Mouse (Mus musculus) limb, embryonic 10.5 days (tissue): ENCODE measurements around the gene Zfp987. TPM values are rescaled to one million over a fixed set of nuclear protein-coding genes. Genes with fewer than 3 reads are reported as not detected.
"Not testable (repeated sequence)": the region's sequence is repeated elsewhere in the genome, so short reads cannot be mapped to it uniquely, and the experiment has no call there.

ENCODE experiments used
- DNase-seq: peaks from one replicate; pipeline ENCODE4 v3.0.0-alpha.2; 2017; ENCODE audit warnings: low spot score
- H3K27ac ChIP-seq: fragments of 300-500 bp; sonication (generic); 2 replicates; pipeline ENCODE4 v1.5.1; 2016; ENCODE audit warnings: mild to moderate bottlenecking
- H3K27me3 ChIP-seq: fragments of 300-500 bp; sonication (generic); 2 replicates; pipeline ENCODE4 v1.6.1; 2016; ENCODE audit warnings: low read depth, mild to moderate bottlenecking; ENCODE audit not compliant: poor library complexity, severe bottlenecking
- H3K36me3 ChIP-seq: fragments of 300-500 bp; sonication (generic); 2 replicates; pipeline ENCODE4 v1.6.1; 2016; ENCODE audit warnings: mild to moderate bottlenecking, moderate library complexity
- H3K4me1 ChIP-seq: fragments of 300-500 bp; sonication (generic); 2 replicates; pipeline ENCODE4 v1.6.1; 2016
- H3K4me3 ChIP-seq: fragments of 300-500 bp; sonication (generic); 2 replicates; pipeline ENCODE4 v1.5.1; 2016; ENCODE audit warnings: mild to moderate bottlenecking, moderate library complexity
- H3K9me3 ChIP-seq: fragments of 300-500 bp; sonication (generic); replicated peaks from 2 replicates; pipeline ENCODE4 v1.6.1; 2016; ENCODE audit warnings: mild to moderate bottlenecking
- WGBS: fragments of 180-500 bp; shearing (Covaris S2); methylation state at CpG from one replicate; pipeline ENCODE4 v1.1.7; 2016; 5-methylcytosine and 5-hydroxymethylcytosine counted together
- polyA plus RNA-seq: library from polyadenylated mRNA; unstranded; fragments of >200 nt; fragmentation: Nextera tagmentation; extraction: Ambion mirVana; gene quantifications from 2 replicates; pipeline ENCODE4 v1.2.1, GENCODE M21; 2016

Gene Zfp987
- polyA plus RNA-seq, 1 experiment from 2014 or later, result 0.09 TPM

DNA sequence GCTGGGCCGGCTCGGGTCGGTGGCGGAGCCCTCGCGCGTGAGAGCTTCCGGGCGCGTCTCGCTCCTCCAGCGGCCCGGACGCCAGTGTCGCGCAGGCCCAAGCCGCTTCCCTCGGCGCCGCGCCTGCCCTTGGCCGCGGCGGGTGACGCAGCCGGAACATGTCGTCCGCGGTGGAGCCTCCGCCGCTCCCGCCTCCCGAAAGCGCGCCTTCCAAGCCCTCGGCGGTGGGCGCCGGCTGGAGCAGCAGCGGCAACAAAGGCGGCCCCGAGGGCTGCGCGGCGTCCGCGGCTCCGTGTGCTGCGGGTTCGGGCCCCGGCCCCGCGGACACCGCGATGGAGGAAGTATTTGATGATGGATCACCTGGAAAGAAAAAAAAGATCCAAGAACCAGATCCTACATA lies 29.5 kb upstream of the Zfp987 start:
- not testable (repeated sequence) for H3K4me1 ChIP-seq, H3K27ac ChIP-seq, H3K36me3 ChIP-seq, H3K27me3 ChIP-seq
- Histone ChIP-seq H3K9me3 (peaks cover 14% of the 10 kb centered on the region; the same call in 1 of the 2 replicates), H3K4me3 (peak overlapping the region; percentile 42)
- 22% methylated on average over 55 of the region's 55 CpGs for WGBS
- peak; percentile 39 for DNase-seq

DNA sequence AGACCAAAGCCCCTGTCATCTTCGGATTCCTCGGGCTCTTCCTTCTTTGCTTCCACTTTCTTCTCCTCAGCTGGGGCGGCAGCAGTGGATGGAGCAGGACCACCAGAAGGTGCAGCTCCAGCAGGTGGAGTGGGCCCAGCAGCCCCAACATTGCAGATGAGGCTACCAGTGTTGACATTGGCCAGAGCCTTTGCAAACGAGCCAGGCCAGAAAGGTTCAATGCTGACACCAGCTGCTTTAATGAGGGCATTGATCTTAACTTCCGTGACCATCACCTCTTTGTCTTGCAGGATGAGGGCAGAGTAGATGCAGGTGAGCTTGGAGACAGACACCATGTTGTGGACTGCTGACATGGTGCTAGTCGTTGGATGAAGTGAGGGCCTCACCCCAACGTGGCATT lies 23.8 kb upstream of the Zfp987 start:
- not testable (repeated sequence) for H3K9me3 ChIP-seq, H3K36me3 ChIP-seq, H3K27me3 ChIP-seq, DNase-seq, H3K4me1 ChIP-seq, H3K27ac ChIP-seq, H3K4me3 ChIP-seq
- 87% methylated on average over 7 of the region's 7 CpGs for WGBS

DNA sequence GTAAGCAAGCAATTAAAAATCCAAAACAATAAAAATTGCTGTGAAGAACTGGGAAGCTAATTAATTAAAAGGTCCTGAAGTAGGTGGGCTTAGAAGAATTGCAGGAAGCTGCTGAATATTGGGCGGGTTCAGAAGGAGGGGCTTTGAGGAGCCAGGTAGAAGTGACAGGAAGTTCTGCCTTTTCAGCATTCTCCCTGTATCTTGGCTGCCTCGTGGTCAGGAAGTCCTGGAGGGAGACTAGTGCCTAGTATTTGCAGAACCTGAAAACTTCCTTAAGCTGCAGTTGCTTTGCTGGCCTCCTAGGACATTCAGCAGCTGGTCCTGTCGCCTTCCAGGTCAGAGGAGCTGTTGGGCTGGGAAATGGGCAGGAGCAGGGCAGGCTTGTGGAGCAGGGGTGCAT lies 4.3 kb downstream of the Zfp987 start:
- 55% methylated on average over 3 of the region's 3 CpGs for WGBS
- not testable (repeated sequence) for H3K4me3 ChIP-seq, H3K36me3 ChIP-seq, H3K27me3 ChIP-seq, H3K27ac ChIP-seq, DNase-seq, H3K9me3 ChIP-seq, H3K4me1 ChIP-seq

DNA sequence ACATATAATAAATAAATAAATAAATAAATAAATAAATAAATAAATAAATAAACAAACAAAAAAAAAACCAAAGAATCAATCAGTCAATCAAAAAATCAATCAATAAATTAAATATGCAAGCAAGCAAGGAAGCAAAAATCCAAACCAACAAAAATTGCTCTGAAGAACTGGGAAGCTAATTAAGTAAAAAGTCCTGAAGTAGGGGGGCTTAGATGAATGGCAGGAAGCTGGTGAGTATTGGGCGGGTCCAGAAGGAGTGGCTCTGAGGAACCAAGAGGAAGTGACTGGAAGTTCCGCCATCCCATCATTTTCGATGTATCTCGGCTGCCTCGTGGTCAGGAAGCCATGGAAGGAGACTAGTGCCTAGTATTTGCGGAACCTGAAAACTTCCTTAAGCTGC lies 59.4 kb downstream of the Zfp987 start, which contains the start of gene Zfp600:
TSS of gene Zfp600 (plus strand) at position 301 of the 400 bp plus-strand sequence.
- H3K4me3 ChIP-seq, H3K36me3 ChIP-seq, H3K27ac ChIP-seq, H3K27me3 ChIP-seq, DNase-seq, H3K9me3 ChIP-seq, H3K4me1 ChIP-seq: not testable (repeated sequence)
- no CpG with 5 or more reads among the region's 6 CpGs for WGBS

DNA sequence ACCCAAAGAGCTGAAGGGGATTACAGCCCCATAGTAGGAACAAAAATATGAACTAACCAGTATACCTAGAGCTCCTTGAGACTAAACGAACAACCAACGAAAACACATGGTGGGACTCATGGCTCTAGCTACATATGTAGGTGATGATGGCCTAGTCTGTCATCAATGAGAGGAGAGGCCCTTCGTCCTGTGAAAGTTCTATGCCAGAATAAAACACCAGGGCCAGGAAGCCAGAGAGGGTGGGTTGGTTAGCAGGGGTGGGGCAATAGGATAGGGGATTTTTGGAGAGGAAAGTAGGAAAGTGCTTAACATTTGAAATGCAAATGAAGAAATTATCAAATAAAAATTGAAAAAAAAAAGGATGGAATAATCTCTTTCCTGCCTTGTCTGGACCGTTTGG lies 65.8 kb downstream of the Zfp987 start:
- H3K4me1 ChIP-seq, H3K36me3 ChIP-seq, H3K27ac ChIP-seq, H3K27me3 ChIP-seq, H3K4me3 ChIP-seq, H3K9me3 ChIP-seq, DNase-seq: not testable (repeated sequence)
- 88% methylated on average over 4 of the region's 4 CpGs for WGBS

DNA sequence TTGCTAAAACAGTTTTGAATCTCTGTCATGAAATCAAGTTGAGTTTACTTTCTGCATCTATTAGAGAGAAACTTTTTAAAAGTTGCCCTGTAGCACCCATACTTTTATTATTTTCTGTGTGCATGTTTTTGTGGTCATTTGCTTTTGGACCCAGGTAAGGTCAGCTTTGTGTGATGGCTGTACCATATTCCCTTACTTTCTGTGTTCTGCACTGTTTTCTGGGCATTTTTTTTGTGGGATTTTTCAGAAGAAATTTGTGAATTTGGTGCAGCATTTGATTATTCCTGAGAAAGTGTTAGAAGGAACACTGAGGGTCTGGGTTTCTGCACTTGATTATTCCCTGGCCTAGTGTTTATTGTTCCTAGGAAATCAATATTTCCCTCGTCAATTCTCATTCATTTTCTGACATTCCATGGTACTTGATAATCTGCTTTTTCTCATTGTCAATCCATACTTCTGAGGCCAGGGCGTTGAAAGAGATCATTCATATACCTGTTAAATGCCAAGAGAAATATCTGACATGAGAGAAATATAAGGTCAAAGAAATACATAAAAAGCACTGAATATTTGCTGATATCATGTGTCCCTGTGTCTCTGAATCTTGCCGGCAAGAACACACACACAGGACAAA lies 70.2 kb downstream of the Zfp987 start:
- H3K27ac ChIP-seq, H3K4me1 ChIP-seq, H3K27me3 ChIP-seq, H3K4me3 ChIP-seq, DNase-seq, H3K36me3 ChIP-seq: not testable (repeated sequence)
- H3K9me3 ChIP-seq, result peaks cover 14% of the 10 kb centered on the region
- WGBS, result 84% methylated on average over 3 of the region's 3 CpGs

DNA sequence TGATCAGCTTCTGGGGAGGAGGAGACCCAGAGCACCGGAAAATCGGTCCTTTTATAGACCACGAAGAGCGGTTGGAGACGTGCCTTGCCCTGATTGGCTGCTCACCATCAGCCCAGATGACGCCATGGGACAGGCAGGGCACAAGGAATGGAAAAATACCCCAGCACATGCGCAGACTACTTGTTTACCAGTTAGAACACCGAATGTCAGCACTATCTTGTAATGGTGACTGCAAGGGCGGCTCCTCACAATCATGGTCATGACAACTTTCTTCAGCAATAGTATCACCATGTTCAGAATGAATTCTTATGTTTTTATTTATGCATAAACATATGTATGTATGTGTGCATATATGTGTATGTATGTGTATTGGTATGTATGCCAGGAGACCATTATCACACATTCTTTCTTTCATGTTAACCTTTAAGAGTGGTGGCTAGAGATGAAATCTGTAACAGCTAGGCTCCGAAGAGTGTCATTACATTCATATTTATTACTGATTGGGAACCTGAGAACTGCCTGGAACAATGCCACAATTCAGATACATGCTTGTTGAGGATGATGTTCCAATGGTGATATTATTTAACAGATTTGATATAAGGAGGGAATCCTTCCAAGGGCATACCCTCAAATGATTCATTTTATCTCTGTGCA lies 70.9 kb downstream of the Zfp987 start:
- not testable (repeated sequence) for H3K27ac ChIP-seq, H3K36me3 ChIP-seq, H3K4me3 ChIP-seq, H3K4me1 ChIP-seq, H3K27me3 ChIP-seq, DNase-seq
- H3K9me3 ChIP-seq, result peaks cover 14% of the 10 kb centered on the region
- WGBS, result 88% methylated on average over 10 of the region's 10 CpGs

DNA sequence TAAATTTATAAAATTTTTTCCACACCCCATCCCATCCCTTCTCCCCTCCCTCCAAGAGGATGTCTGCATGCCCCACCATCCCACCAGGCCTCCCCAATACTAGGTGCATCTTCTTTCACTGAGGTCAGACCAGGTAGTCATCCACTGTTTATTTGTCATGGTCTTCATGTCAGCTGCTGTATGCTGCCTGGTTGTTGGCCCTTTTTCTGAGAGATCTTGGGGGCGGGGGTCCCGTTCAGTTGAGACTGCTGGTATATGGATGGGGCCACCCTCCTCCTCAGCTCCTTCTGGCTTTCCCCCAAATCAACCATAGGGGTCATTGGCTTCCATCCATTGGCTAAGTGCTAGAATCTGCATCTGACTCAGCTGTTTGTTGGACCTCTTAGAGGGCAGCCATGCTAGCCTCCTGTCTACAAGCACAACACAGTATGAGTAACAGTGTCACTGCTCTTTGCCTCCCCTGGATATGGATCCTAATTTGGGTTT lies 71.7 kb downstream of the Zfp987 start:
- H3K27me3 ChIP-seq, H3K27ac ChIP-seq, H3K4me1 ChIP-seq, H3K4me3 ChIP-seq, DNase-seq, H3K36me3 ChIP-seq: not testable (repeated sequence)
- no CpG with 5 or more reads among the region's 2 CpGs for WGBS
- peaks cover 18% of the 10 kb centered on the region for H3K9me3 ChIP-seq

DNA sequence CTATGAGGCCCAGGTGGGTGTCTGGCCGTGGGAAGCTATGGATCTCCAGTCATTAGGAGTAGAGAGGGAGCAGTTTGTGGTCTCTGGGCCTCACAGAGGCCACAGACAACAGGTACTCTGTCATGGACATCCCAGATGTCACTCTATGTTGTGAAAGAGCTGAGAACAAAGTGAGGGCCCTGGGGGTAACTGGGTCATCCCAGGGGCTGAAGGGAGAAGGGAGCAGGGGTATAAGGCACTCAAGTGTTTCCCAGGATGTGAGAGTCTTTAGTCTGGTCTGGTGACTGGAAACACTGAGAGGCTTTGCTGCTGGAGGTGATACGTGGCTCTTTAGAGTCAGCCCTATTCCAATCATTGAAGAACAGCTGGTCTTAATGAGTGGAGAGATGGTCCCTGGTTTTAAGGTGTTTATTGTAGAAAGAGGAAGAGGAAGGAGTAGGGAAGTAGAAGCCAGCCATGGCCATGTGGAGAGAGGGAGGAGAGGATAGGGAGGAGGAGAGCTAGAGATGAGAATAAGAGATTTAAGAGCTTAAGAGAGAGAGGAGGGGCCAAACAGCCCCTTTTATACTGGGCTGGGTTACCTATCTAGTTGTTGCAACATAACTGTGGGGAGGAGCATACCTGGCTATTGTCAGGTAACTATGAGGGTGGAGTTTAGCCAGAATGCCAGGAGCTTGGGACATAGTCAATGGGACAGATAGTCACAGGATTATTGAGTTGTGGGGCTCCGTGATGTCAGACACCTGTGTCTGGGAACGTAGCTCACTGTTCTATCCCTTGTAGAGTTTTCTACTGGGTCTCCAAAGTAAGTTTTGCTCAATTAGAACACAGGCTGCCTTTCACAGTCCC lies 76.5 kb downstream of the Zfp987 start:
- not testable (repeated sequence) for H3K4me1 ChIP-seq, H3K27me3 ChIP-seq, H3K36me3 ChIP-seq, H3K4me3 ChIP-seq, H3K27ac ChIP-seq
- 69% methylated on average over 4 of the region's 4 CpGs for WGBS
- H3K9me3 ChIP-seq, result peaks cover 11% of the 10 kb centered on the region
- peak; percentile 29 for DNase-seq

Other genes with a start within 250 kb of the Zfp987 start
- gene Zfp986, start 228.5 kb upstream of the Zfp987 start, polyA plus RNA-seq, result not detected in 2 replicates
- gene Zfp600, start 59.5 kb downstream of the Zfp987 start, polyA plus RNA-seq, result not detected in 2 replicates